Mouse (Mus musculus): ENCODE data around the gene Wnt5a. TPM values are rescaled to one million over a fixed set of nuclear protein-coding genes. Genes with fewer than 3 reads are reported as not detected.
A peak's percentile ranks its signal among the peaks of the same experiment; 100 is the strongest.

Wnt5a gene
- 14.8 and 24.1 TPM in 2 replicates for polyA plus RNA-seq (2016; fragmentation: Nextera tagmentation; extraction: Ambion mirVana)

DNA sequence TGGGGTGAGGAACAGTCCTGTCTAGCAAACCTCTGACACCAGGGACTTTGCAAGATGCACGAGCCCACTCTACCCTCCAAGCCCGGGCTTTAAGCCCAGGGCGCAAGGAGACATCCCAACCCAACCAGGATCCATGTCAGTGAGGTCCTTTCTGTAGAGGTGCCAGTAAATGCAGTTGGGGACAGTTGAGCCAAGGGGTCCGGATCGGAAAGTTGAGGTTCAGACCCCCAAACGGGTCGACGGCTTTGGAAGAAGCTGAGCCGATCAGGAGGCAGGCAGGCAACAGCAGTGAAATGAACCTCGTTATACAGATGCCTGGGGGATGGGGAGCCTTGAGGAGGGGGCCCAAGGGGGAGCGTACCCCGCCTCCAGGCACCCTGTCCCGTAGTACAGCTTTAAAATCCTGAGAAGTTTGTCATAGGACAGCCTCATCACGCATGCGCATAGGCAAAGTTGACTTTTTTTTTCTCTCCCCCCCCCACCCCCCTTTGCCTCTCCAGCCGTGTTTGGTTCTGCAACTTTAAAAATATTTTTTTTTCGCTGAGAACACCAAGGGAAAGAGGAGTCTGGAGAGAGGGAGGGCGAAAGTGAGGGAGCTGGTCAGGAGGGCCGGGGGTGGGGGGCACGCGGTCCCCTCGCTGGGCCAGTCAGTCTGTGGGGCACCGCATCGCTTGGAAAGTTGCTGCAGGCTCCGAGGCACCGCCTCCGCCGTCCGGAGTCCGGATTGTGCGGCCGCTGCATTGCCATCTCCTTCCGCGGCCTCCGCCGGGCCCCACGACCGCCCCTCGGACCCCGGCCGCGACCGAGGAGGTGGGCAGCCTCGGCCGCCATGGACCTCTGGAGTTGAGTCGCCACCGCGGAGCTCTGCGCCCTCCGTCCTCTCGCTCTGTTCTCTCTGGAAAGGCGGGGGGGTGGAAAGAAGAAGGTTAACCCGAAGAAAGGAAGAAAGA is at the start of gene Wnt5a:
Gene Wnt5a, plus strand, starts transcription at position 650 of the 950 bp plus-strand sequence.
- Histone ChIP-seq H3K4me1 (peaks cover 31% of the 10 kb centered on the region), H3K27me3 (replicated peaks) (peaks cover 30% of the 10 kb centered on the region), H3K9ac (peak within 1 kb of the TSS; percentile 74), H3K4me3 (peak within 1 kb of the TSS; percentile 57), H3K9me3 (no peaks in the 10 kb centered on the region), H3K4me2 (replicated peaks) (peak within 1 kb of the TSS; percentile 91), H3K27ac (peak within 1 kb of the TSS; percentile 42; the same call in 1 of the 2 replicates), H3K36me3 (no peaks in the 10 kb centered on the region)
- peak; percentile 33; the same call in 1 of the 2 replicates for ATAC-seq (ENCODE audit: low FRiP score, low read depth)
- WGBS: 3% methylated on average over 53 of the region's 53 CpGs

DNA sequence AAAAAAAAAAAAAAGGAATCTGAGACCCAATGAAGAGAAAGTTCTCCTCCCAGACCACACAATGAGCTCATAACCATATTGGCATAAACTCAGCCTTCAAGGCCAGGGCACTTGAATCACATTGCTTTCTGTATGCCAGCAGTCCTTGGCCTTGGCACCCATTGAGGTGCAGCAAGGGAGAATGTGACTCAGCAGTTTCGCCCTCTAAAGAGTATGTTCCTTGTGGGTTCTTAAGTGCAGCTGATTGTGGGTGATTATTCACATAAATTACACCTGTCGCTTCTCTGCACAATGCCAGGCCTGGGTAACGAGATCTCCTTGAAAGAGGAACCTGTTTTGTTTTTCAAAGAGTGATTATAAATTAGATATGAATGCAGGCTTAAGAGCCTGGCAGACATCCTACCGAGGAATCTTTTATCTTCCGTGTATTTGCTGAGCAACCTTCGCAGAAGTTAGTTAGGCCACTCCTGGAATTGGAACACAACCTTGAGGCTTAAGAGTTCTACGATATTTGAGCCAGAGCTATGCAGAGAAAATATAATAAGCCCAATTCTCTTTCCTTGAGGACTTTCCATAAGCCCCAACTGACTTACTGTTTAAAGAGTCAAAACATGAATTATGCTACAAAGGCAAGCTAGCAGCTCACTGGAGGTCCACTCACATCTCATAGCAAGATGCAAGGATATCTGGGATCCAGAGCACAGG is 48.0 kb upstream of the Wnt5a start:
- ATAC-seq (ENCODE audit: low FRiP score, low read depth): no peak
- H3K27me3 ChIP-seq (replicated peaks): peaks cover 60% of the 10 kb centered on the region

DNA sequence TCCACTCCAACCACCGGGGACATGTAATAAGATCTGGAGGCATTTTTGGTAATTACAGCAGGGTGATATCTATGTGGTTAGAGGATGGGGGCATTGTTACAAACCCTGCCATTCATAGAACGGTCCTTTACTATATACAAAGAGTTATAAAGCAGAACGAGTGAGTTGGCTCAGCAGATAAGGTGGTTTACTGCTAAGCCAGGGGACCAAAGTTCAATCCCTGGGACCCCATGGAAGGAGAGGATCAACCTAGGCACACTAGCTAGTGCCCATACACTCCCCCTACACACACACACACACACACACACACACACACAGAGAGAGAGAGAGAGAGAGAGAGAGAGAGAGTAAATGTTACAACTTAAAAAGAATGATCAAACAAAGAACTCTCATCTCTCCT is 47.1 kb upstream of the Wnt5a start:
- H3K4me3 ChIP-seq: no peak overlapping the region
- no peak overlapping the region for H3K4me2 ChIP-seq (replicated peaks)
- no peak overlapping the region for H3K27ac ChIP-seq
- WGBS: 66% methylated on average over 3 of the region's 3 CpGs
- no peaks in the 10 kb centered on the region for H3K36me3 ChIP-seq
- H3K9me3 ChIP-seq: no peaks in the 10 kb centered on the region
- no peak for ATAC-seq (ENCODE audit: low FRiP score, low read depth)
- peaks cover 56% of the 10 kb centered on the region for H3K27me3 ChIP-seq (replicated peaks)
- H3K4me1 ChIP-seq: no peaks in the 10 kb centered on the region
- no peak overlapping the region for H3K9ac ChIP-seq

More for the DNA sequence above, 48.0 kb upstream of the Wnt5a start:
- Histone ChIP-seq H3K9me3 (no peaks in the 10 kb centered on the region), H3K27ac (no peak overlapping the region), H3K4me2 (replicated peaks) (no peak overlapping the region), H3K9ac (no peak overlapping the region), H3K36me3 (no peaks in the 10 kb centered on the region), H3K4me1 (peaks cover 3% of the 10 kb centered on the region), H3K4me3 (no peak overlapping the region)
- 79% methylated on average over 7 of the region's 7 CpGs for WGBS

DNA sequence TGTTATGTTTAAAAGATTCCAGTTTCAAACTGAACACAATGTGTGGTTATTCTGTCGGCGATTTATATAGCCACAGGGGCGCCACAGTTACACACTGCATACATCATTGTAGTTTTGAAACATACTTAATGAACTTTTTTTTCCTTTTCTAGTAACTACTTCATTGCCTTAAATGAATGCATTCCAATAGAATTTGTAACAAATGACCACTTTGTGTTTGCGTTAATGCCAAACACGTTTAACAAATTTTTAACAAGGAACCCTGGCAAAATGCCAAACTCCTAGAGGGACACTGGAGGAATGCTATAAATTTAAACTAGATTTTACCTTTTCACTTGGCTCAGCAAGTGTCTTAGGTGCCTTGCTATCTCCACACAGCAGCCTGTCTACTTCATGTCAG is 36.6 kb upstream of the Wnt5a start:
- peaks cover 18% of the 10 kb centered on the region; the same call in 1 of the 2 replicates for H3K4me1 ChIP-seq
- no peak for ATAC-seq (ENCODE audit: low FRiP score, low read depth)
- H3K4me2 ChIP-seq (replicated peaks): no peak overlapping the region
- no peak overlapping the region for H3K27ac ChIP-seq
- 56% methylated on average over 5 of the region's 5 CpGs for WGBS
- no peaks in the 10 kb centered on the region for H3K9me3 ChIP-seq
- H3K36me3 ChIP-seq: no peaks in the 10 kb centered on the region
- no peak overlapping the region for H3K4me3 ChIP-seq
- H3K27me3 ChIP-seq (replicated peaks): peaks cover 9% of the 10 kb centered on the region
- H3K9ac ChIP-seq: no peak overlapping the region

DNA sequence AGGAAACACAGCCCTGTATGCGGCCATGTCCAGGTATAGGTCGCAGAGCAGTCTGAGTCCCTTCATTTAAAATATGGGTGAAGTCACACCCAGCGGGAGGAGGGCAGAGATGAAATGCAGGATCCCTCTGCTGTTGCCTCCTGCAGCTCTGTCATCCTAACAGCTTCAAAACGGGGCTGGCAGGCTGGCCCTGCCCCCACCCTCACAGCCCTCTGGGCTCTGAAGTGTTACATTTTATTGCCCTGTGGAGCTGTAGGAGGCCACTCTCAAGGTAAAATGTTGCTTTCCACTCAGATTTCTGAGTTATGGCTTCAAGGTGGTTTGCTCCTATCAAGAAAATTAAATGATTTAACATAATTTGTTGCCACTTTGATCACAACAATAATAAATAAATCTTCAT is 34.9 kb upstream of the Wnt5a start:
- WGBS: 16% methylated on average over 4 of the region's 4 CpGs
- no peaks in the 10 kb centered on the region for H3K36me3 ChIP-seq
- no peaks in the 10 kb centered on the region for H3K9me3 ChIP-seq
- no peak overlapping the region for H3K27ac ChIP-seq
- ATAC-seq (ENCODE audit: low FRiP score, low read depth): no peak
- peaks cover 9% of the 10 kb centered on the region for H3K27me3 ChIP-seq (replicated peaks)
- no peak overlapping the region for H3K4me3 ChIP-seq
- H3K9ac ChIP-seq: no peak overlapping the region
- H3K4me1 ChIP-seq: peaks cover 20% of the 10 kb centered on the region
- no peak overlapping the region for H3K4me2 ChIP-seq (replicated peaks)

DNA sequence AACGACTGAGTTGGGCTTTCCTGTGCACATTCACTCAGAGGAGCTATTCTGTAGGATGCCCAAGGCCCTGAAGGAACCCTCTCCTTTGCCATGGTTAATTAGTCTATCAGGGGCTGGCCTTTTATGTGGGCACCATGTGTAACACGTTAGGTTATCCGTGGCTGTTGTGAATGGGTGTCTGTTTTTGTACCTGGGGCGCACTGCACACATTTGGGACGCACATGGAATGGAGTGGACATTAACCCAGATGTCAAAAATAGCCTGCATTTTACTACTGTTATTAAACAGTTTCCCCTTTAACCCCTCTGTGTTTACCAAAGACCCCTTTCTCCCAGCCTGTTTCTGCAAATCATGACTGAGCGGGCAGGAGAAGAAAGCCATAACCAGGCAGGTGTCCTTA is 34.3 kb upstream of the Wnt5a start:
- Histone ChIP-seq H3K27ac (no peak overlapping the region), H3K4me1 (peaks cover 25% of the 10 kb centered on the region), H3K27me3 (replicated peaks) (peaks cover 9% of the 10 kb centered on the region), H3K9me3 (no peaks in the 10 kb centered on the region), H3K9ac (no peak overlapping the region), H3K4me3 (no peak overlapping the region), H3K36me3 (no peaks in the 10 kb centered on the region), H3K4me2 (replicated peaks) (no peak overlapping the region)
- ATAC-seq (ENCODE audit: low FRiP score, low read depth): no peak
- WGBS: 37% methylated on average over 6 of the region's 6 CpGs

DNA sequence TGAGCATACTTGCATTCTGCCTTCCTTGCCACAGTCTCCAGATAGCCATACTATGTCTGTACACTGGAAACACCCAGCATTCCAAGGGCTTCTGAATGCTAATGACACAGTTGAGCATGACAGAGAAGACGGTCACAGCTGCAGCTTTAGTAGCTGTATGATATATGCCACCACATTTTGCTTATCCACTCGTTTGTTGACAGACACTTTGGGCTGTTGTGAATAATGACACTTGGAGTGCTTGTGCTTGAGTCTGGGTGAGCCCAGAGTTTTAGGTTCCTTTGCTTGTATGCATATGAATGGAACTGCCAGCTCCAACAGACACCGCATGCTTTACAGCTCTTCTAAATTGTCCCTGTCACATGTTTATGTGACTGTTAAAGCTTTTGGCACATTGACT is 29.5 kb upstream of the Wnt5a start:
- Histone ChIP-seq H3K27me3 (replicated peaks) (no peaks in the 10 kb centered on the region), H3K36me3 (no peaks in the 10 kb centered on the region), H3K27ac (no peak overlapping the region), H3K4me3 (no peak overlapping the region), H3K4me2 (replicated peaks) (peak overlapping the region; percentile 43), H3K4me1 (peaks cover 27% of the 10 kb centered on the region), H3K9me3 (no peaks in the 10 kb centered on the region), H3K9ac (peak overlapping the region; percentile 14; the same call in 1 of the 2 replicates)
- ATAC-seq (ENCODE audit: low FRiP score, low read depth): peak; percentile 84
- WGBS: 12% methylated on average over 3 of the region's 3 CpGs

DNA sequence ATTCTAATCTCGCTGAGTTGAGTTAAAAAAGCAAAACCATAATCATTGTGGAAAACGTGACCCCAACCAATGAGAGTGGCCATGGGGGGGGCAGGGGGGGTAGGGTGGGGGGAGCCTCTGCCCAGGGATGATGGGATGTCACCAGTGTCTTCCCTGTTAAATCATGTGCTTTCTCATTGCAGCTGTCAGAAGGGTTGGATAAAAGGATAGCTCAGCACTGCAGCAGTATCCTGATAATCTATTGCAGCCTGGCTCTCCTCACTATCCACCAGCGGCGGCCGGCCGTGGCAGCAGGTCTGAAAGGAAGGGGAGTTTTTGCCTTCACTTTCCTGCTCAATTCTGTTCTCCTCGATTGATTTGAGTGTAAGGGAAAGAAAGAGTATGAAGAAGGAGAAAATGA is 29.1 kb upstream of the Wnt5a start:
- Histone ChIP-seq H3K4me1 (peaks cover 23% of the 10 kb centered on the region), H3K36me3 (no peaks in the 10 kb centered on the region), H3K9me3 (no peaks in the 10 kb centered on the region), H3K4me3 (no peak overlapping the region), H3K9ac (peak overlapping the region; percentile 14; the same call in 1 of the 2 replicates), H3K27ac (peak overlapping the region; percentile 26; the same call in 1 of the 2 replicates), H3K4me2 (replicated peaks) (peak overlapping the region; percentile 43), H3K27me3 (replicated peaks) (no peaks in the 10 kb centered on the region)
- ATAC-seq (ENCODE audit: low FRiP score, low read depth): peak; percentile 77
- WGBS: 10% methylated on average over 7 of the region's 7 CpGs

DNA sequence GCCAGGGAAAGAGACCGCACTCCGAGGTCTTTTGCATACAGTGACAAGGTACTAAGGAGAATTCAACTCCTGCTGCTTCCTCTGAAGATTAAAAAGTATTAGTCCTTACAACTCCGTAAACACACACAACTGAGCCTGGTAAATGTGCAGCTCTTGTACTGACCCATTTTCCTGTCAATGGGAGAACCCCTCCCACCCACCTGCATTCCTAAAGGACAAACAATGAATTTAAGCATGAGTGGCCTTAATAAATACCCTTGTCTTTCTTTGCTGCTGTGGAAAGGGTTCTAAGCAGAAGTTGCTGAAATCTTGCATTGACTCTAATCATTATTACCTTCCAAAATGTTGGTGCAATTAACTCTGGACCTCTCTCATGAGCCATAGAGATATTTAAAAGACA is 27.8 kb upstream of the Wnt5a start:
- WGBS: 64% methylated on average over 3 of the region's 3 CpGs
- Histone ChIP-seq H3K27ac (no peak overlapping the region), H3K4me3 (no peak overlapping the region), H3K27me3 (replicated peaks) (no peaks in the 10 kb centered on the region), H3K4me1 (peaks cover 15% of the 10 kb centered on the region), H3K9ac (no peak overlapping the region), H3K4me2 (replicated peaks) (no peak overlapping the region), H3K36me3 (no peaks in the 10 kb centered on the region), H3K9me3 (no peaks in the 10 kb centered on the region)
- ATAC-seq (ENCODE audit: low FRiP score, low read depth): no peak

DNA sequence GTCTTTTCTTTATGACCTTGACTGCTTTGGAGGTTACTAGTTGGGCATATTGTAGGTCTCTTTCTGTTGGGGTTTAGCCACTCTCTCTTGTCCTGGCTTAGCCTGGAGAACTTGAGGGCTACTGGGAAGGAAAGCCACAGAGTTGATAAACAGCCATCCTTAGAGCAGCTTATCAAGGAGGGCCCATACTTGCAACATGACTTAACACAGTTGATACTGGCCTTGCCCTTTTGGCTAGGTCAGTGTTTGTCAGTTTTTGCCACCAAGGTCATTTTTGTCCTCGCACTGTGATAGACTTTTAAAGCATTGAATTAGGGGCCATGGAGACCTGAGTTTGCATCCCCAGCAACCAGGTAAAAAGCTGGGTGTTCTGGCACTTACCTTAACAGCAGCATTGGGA is 23.7 kb upstream of the Wnt5a start:
- Histone ChIP-seq H3K4me1 (peaks cover under 1% of the 10 kb centered on the region), H3K27me3 (replicated peaks) (no peaks in the 10 kb centered on the region), H3K9ac (no peak overlapping the region), H3K27ac (no peak overlapping the region), H3K4me3 (no peak overlapping the region), H3K9me3 (no peaks in the 10 kb centered on the region), H3K36me3 (no peaks in the 10 kb centered on the region), H3K4me2 (replicated peaks) (no peak overlapping the region)
- ATAC-seq (ENCODE audit: low FRiP score, low read depth): no peak
- WGBS: 87% methylated on average over 1 of the region's 1 CpGs

DNA sequence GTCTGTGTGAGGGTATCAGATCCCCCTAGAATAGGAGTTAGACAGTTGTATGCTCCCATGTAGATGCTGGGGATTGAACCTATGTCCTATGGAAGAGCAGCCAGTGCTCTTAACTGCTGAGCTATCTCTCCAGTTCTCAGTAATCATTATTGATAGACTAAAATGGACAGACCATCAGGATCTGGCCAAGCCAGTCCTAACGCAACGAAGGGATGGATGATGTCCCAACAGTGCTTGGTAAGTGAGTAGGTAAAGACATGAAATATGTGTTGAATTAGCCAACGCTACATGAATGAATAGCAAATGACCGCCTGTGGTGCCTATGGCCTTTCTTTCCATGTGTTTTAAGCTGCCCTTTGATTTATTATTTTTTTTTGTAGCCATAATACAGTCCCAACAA is 10.7 kb upstream of the Wnt5a start:
- Histone ChIP-seq H3K4me2 (replicated peaks) (no peak overlapping the region), H3K4me3 (no peak overlapping the region), H3K4me1 (no peaks in the 10 kb centered on the region), H3K9ac (no peak overlapping the region), H3K36me3 (no peaks in the 10 kb centered on the region), H3K27ac (no peak overlapping the region), H3K27me3 (replicated peaks) (no peaks in the 10 kb centered on the region), H3K9me3 (no peaks in the 10 kb centered on the region)
- 79% methylated on average over 4 of the region's 4 CpGs for WGBS
- ATAC-seq (ENCODE audit: low FRiP score, low read depth): no peak

DNA sequence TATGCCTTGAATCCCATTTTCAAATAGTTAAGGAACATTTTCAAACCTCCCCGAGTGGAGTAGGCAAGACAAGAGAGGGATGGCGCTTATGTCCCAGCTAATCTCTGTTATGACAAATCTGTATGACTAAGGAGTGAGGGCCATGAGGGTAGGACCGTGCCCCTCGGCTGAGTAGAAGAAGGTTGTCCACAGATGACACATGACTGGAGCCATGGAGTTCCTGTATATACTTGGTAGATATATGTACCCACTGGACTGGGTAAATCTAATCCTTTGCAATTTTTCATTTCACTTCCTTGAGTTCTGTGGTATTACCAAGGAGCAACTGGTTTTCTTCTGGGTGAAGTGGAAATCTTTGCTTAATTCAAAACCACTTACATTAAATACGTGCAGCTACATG is 10.3 kb upstream of the Wnt5a start:
- H3K36me3 ChIP-seq: no peaks in the 10 kb centered on the region
- H3K9ac ChIP-seq: no peak overlapping the region
- ATAC-seq (ENCODE audit: low FRiP score, low read depth): no peak
- no peak overlapping the region for H3K4me3 ChIP-seq
- 89% methylated on average over 5 of the region's 5 CpGs for WGBS
- no peak overlapping the region for H3K27ac ChIP-seq
- H3K27me3 ChIP-seq (replicated peaks): 0 out of 2 replicates have a peak, but pooled peaks cover 2% of the 10 kb centered on the region
- H3K4me2 ChIP-seq (replicated peaks): no peak overlapping the region
- H3K9me3 ChIP-seq: no peaks in the 10 kb centered on the region
- no peaks in the 10 kb centered on the region for H3K4me1 ChIP-seq

Data from neural tube, embryonic 12.5 days (tissue).